Mouse (Mus musculus) thymus, adult 2 months (tissue): Measurements from ENCODE around the gene Vars.

Source experiments
- CTCF ChIP-seq: fragments of 200-500 bp; IDR thresholded peaks from 2 replicates; pipeline ENCODE4 v1.5.1; 2012; ENCODE audit warnings: mild to moderate bottlenecking, control low read depth, low read length, moderate library complexity, borderline replicate concordance; ENCODE audit not compliant: control insufficient read depth, poor library complexity, insufficient read depth; ENCODE audit errors: extremely low read depth
- POLR2A ChIP-seq: fragments of 200-500 bp; IDR thresholded peaks from 2 replicates; pipeline ENCODE4 v1.6.1; 2012; ENCODE audit warnings: mild to moderate bottlenecking, low read length, control low read depth, moderate library complexity; ENCODE audit not compliant: control insufficient read depth, poor library complexity, insufficient read depth; ENCODE audit errors: extremely low read depth

DNA sequence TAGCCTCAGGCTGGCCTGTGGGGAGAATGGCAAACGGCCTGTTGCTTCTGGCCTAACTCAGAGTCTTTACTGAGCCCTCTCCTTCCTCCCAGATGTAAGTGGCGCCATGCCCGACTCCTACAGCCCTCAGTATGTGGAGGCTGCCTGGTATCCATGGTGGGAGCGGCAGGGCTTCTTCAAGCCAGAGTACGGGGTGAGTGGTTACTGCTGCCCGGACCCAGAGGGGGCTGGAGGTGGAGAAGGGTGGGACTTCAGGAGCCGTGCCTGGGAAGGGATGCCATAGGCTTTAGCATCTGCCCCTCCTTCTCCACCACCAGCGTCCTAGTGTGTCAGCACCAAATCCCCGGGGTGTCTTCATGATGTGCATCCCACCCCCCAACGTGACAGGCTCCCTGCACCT, 4.4 kb downstream of the Vars start:
- TF ChIP-seq CTCF (no peak), POLR2A (no peak)
